Mouse (Mus musculus) heart, adult 2 months (tissue): ENCODE measurements around the gene 4930469K13Rik. TPM values are rescaled to one million over a fixed set of nuclear protein-coding genes. Genes with fewer than 3 reads are reported as not detected.

Experiments
- DNase-seq, 2 experiments: peaks; one replicate each; pipeline ENCODE4 v3.0.0; 2021
- H3K27ac ChIP-seq: fragments of 200-600 bp; 2 replicates; pipeline ENCODE4 v1.8.1; 2022
- H3K27me3 ChIP-seq: fragments of 200-500 bp; 2 replicates; pipeline ENCODE4 v1.6.1; 2012; ENCODE audit warnings: mild to moderate bottlenecking, low read length, inconsistent platforms, mixed read lengths; ENCODE audit not compliant: control insufficient read depth, insufficient read depth
- H3K36me3 ChIP-seq: fragments of 200-500 bp; 2 replicates; pipeline ENCODE4 v1.6.1; 2012; ENCODE audit warnings: low read length, inconsistent platforms; ENCODE audit not compliant: control insufficient read depth, insufficient read depth
- H3K4me1 ChIP-seq: fragments of 200-500 bp; 2 replicates; pipeline ENCODE4 v1.6.1; 2011; ENCODE audit warnings: low read length; ENCODE audit not compliant: control insufficient read depth, insufficient read depth
- H3K4me3 ChIP-seq: fragments of 200-600 bp; 2 replicates; pipeline ENCODE4 v1.8.1; 2022
- H3K79me2 ChIP-seq: fragments of 200-500 bp; replicated peaks from 2 replicates; pipeline ENCODE4 v1.6.1; 2012; ENCODE audit warnings: mild to moderate bottlenecking, inconsistent platforms, low read length, moderate library complexity, mixed read lengths; ENCODE audit not compliant: control insufficient read depth, insufficient read depth
- H3K9ac ChIP-seq: fragments of 200-500 bp; 2 replicates; pipeline ENCODE4 v1.6.1; 2012; ENCODE audit warnings: low read depth, mild to moderate bottlenecking, control low read depth, inconsistent platforms, low read length, mixed read lengths
- CTCF ChIP-seq: fragments of 200-600 bp; IDR thresholded peaks from 2 replicates; pipeline ENCODE4 v1.8.1; 2022; ENCODE audit warnings: antibody characterized with exemption, mild to moderate bottlenecking, moderate library complexity
- EP300 ChIP-seq: fragments of 200-500 bp; IDR thresholded peaks from 2 replicates; pipeline ENCODE4 v1.6.1; 2011; ENCODE audit warnings: low read depth, low read length, control low read depth; ENCODE audit not compliant: insufficient read depth
- POLR2A ChIP-seq: fragments of 200-500 bp; IDR thresholded peaks from 2 replicates; pipeline ENCODE4 v1.6.1; 2011; ENCODE audit warnings: mild to moderate bottlenecking, low read depth, low read length, control low read depth; ENCODE audit not compliant: insufficient read depth
- WGBS: fragments of 180-500 bp; shearing (Covaris S2); methylation state at CpG from one replicate; pipeline ENCODE4 v1.1.7; 2018; 5-methylcytosine and 5-hydroxymethylcytosine counted together
- intact Hi-C: fragments of 180-260 bp; cut with DNase I; formaldehyde crosslinking; loops from one replicate; pipeline ENCODE4 v1.15.1; 2025
- polyA plus RNA-seq: library from polyadenylated mRNA; depleted of rRNA; stranded (reverse); fragments of >200 nt; gene quantifications from 2 replicates; pipeline ENCODE4 v1.2.3, GENCODE M21; 2012
- total RNA-seq, 2 experiments: library from RNA; stranded (reverse); gene quantifications; 2 replicates each; pipeline ENCODE4 v1.2.3; 2021

4930469K13Rik gene
- total and polyA plus RNA-seq, 3 experiments = not detected

- Histone ChIP-seq H3K36me3 (no peaks in the 10 kb centered on the region), H3K79me2 (no peaks in the 10 kb centered on the region), H3K4me1 (no peaks in the 10 kb centered on the region), H3K27ac (no peak overlapping the region), H3K27me3 (no peaks in the 10 kb centered on the region), H3K9ac (no peak overlapping the region), H3K4me3 (no peak overlapping the region)
- intact Hi-C loops = no loop called here
- WGBS = 70% methylated on average over 5 of the region's 5 CpGs
- TF ChIP-seq POLR2A = no peak
- TF ChIP-seq EP300 = no peak
- TF ChIP-seq CTCF = no peak
- no peak for DNase-seq
These were observed 58.3 kb downstream of the 4930469K13Rik start for GRCm38 (mm10) chr11:34040061-34040460.

DNA sequence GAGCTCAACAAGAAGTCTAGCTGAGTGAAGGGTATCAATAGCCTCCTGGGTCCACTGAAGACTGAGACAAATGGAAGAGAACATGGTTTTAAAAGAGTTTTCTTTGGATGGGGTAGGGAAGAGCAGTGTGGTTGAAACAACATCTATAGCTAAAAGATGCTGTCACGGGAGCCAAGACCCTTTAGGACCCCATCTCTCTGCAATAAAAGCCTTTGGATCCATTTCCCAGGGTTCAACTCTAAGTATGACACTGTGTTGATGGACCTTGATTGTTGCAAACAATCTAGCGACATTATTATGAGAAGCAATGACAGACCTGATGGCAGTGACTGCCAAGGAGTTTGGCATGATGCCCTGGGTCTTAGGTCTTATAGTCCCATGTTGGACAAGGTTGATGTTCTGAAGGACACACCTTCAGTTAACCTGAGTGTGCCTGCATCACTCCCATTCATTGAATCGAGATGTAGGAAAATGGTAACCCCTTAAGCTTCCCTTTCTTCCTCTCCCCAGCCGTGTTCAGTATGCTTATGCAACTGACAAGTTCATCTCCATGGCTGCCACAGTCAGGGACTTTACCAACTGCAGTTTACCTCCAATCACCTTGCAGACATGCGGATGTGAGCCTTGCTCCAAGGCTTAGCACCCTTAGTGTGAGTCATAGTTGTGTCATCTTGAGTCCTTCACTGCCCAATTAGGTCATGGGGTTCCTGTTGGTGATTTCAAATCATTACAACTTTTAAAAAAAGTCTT is 62.3 kb downstream of the 4930469K13Rik start:
- H3K9ac ChIP-seq = no peak overlapping the region
- H3K27ac ChIP-seq = no peak overlapping the region
- intact Hi-C loops = no loop called here
- no peaks in the 10 kb centered on the region for H3K27me3 ChIP-seq
- 74% methylated on average over 5 of the region's 5 CpGs for WGBS
- no peaks in the 10 kb centered on the region for H3K79me2 ChIP-seq
- H3K4me1 ChIP-seq = peaks cover 2% of the 10 kb centered on the region
- no peaks in the 10 kb centered on the region for H3K36me3 ChIP-seq
- no peak overlapping the region for H3K4me3 ChIP-seq
- TF ChIP-seq CTCF = no peak
- no peak for TF ChIP-seq POLR2A
- no peak for TF ChIP-seq EP300
- DNase-seq = no peak

DNA sequence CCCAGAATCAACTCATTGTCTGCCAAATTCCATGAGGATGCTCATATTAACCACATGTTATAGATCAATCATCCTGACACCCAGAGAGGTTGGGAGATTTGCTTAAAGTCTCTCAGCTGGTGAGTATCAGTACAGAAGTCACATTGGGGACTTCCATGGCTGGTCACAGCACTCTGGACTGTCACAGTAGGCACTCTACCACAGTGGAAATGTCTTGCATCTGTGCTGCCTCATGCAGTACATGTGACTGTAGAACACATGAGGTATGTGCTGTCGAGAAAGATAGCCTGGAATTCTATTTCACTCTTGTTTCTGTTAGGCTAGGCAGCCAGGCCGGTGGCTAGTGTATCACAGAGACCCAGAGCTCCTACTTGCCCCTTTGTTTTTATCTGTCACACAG is 63.6 kb downstream of the 4930469K13Rik start:
- DNase-seq = no peak
- Histone ChIP-seq H3K4me3 (no peak overlapping the region), H3K36me3 (no peaks in the 10 kb centered on the region), H3K79me2 (no peaks in the 10 kb centered on the region), H3K27ac (no peak overlapping the region), H3K27me3 (no peaks in the 10 kb centered on the region), H3K4me1 (peaks cover 2% of the 10 kb centered on the region), H3K9ac (no peak overlapping the region)
- WGBS = 64% methylated on average over 2 of the region's 2 CpGs
- intact Hi-C loops = no loop called here
- TF ChIP-seq POLR2A (no peak), CTCF (no peak), EP300 (no peak)

GRCm38 (mm10) chr11:34034008-34034505 is 64.3 kb downstream of the 4930469K13Rik start:
- intact Hi-C loops = no loop called here
- WGBS = 58% methylated on average over 5 of the region's 5 CpGs
- H3K27ac ChIP-seq = no peak overlapping the region
- H3K4me3 ChIP-seq = no peak overlapping the region
- H3K79me2 ChIP-seq = no peaks in the 10 kb centered on the region
- H3K9ac ChIP-seq = no peak overlapping the region
- no peaks in the 10 kb centered on the region for H3K36me3 ChIP-seq
- no peak for DNase-seq
- peaks cover 2% of the 10 kb centered on the region for H3K4me1 ChIP-seq
- no peaks in the 10 kb centered on the region for H3K27me3 ChIP-seq
- TF ChIP-seq CTCF (no peak), POLR2A (no peak), EP300 (no peak)

DNA sequence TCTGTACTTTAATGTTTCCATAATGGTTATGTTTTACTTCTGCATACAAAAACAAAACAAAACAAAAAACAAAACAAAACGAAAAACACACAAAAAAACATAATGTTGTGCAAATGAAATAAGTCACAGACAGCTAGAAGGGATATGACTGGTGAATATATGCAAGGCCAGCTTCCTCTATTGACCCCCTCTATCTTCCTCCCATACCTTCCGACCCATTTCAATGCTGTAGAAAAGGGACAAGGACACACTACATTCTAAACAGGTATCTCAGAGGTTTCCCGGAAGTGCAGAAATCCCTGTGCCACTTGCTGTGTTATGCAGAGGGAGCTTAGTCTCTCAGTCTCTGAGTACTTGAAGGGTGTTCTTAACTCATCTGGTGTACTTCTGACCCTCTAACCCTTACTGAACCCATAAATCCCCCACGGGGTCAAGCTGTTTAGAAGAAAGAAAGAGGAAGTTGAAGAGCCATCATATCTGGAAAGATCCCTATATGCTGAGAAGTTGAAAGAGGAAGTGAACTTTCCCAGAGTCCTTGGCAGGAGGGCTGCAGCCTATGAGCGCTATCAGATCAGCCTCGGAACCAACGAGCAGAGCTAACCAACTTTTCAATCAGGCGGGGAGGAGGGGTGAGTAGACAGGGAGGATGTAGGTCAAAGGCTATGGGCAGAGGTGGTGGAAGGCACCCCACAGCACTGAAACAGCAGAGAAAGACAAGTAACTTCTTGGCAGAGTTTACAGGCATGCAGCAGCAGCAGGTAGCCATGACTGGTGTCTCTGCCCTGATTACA is 67.1 kb downstream of the 4930469K13Rik start:
- H3K27me3 ChIP-seq = no peaks in the 10 kb centered on the region
- H3K27ac ChIP-seq = no peak overlapping the region
- H3K36me3 ChIP-seq = no peaks in the 10 kb centered on the region
- TF ChIP-seq POLR2A (no peak), CTCF (no peak), EP300 (no peak)
- H3K79me2 ChIP-seq = no peaks in the 10 kb centered on the region
- peaks cover 2% of the 10 kb centered on the region for H3K4me1 ChIP-seq
- H3K9ac ChIP-seq = no peak overlapping the region
- no peak overlapping the region for H3K4me3 ChIP-seq
- 32% methylated on average over 8 of the region's 8 CpGs for WGBS
- intact Hi-C loops = no loop called here
- peak; percentile 28 to 61 for DNase-seq

DNA sequence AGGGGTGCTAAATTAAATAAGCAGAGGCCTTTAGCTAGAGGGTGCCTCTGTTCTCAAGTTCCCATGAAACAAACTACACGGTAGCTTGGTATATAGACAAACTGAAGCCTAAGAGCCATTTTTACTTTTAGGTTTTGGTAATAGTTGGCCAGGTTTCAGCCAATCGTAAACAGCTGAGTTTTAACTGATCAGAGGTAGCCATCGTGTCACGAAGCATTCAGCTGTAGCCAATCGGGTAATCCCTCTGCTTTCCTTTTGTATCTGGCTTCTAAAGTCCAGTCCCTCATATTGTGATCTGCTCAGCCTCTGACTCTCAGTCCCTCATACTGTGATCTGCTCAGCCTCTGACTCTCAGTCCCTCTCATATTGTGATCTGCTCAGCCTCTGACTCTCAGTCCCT is 68.7 kb downstream of the 4930469K13Rik start:
- Histone ChIP-seq H3K36me3 (no peaks in the 10 kb centered on the region), H3K4me1 (peaks cover 2% of the 10 kb centered on the region), H3K79me2 (no peaks in the 10 kb centered on the region), H3K27ac (no peak overlapping the region), H3K9ac (no peak overlapping the region), H3K27me3 (no peaks in the 10 kb centered on the region), H3K4me3 (no peak overlapping the region)
- DNase-seq = no peak
- WGBS = 87% methylated on average over 5 of the region's 5 CpGs
- intact Hi-C loops = no loop called here
- no peak for TF ChIP-seq POLR2A
- TF ChIP-seq EP300 = no peak
- TF ChIP-seq CTCF = no peak
